Mouse (Mus musculus) thymus, postnatal 25 days (tissue): ENCODE results near the gene Gm14819.
"Not testable (repeated sequence)": the region's sequence is repeated elsewhere in the genome, so short reads cannot be mapped to it uniquely, and the experiment has no call there.

ENCODE experiments used
- DNase-seq: peaks from one replicate; pipeline ENCODE4 v3.0.0; 2022

Gene Gm14819

DNA sequence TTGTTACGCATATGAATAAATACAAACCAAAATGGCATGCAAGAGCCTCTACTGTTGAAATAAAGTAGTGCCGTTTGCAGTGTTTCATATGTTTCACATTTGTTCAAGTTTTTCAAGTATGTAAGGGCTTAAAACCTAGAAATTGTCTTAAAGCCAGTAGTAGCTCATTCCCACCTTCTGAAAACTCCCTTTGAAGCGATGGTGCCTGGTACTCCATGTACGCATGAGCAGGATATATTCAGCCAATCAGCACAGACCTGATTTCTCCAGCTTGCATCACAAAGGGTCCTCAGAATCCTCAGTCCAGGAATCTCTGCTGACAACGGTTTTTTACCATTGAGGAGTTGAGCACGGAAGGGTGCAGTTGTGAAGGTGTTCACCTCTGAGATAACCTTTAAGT lies at the start of gene Gm14819:
Gene Gm14819 (plus strand): TSS at position 301 of the 400 bp plus-strand sequence.
- DNase-seq, result not testable (repeated sequence)
